Mouse (Mus musculus): ENCODE data around the gene Map4k4.

Gene Map4k4

GRCm38 (mm10) chr1:39900181-39901005 lies at the start of gene Map4k4:
Gene Map4k4, plus strand, starts transcription at chr1:39900913.
- DNase-seq (ENCODE audit: extremely low read depth, low read depth, low spot score): no peak

GRCm38 (mm10) chr1:39855949-39856348 lies 44.8 kb upstream of the Map4k4 start:
- no peak for DNase-seq (ENCODE audit: extremely low read depth, low read depth, low spot score)

GRCm38 (mm10) chr1:39856795-39857447 lies 43.8 kb upstream of the Map4k4 start:
- no peak for DNase-seq (ENCODE audit: extremely low read depth, low read depth, low spot score)

GRCm38 (mm10) chr1:39857448-39857820 lies 43.3 kb upstream of the Map4k4 start:
- DNase-seq (ENCODE audit: extremely low read depth, low read depth, low spot score): no peak

GRCm38 (mm10) chr1:39859213-39859612 lies 41.5 kb upstream of the Map4k4 start:
- no peak for DNase-seq (ENCODE audit: extremely low read depth, low read depth, low spot score)

GRCm38 (mm10) chr1:39866367-39867141 lies 34.2 kb upstream of the Map4k4 start:
- DNase-seq (ENCODE audit: extremely low read depth, low read depth, low spot score): no peak

GRCm38 (mm10) chr1:39867142-39867525 lies 33.6 kb upstream of the Map4k4 start:
- DNase-seq (ENCODE audit: extremely low read depth, low read depth, low spot score): no peak

- no peak for DNase-seq (ENCODE audit: extremely low read depth, low read depth, low spot score)
Measured at GRCm38 (mm10) chr1:39867966-39868593, 32.6 kb upstream of the Map4k4 start.

GRCm38 (mm10) chr1:39868825-39869571 lies 31.7 kb upstream of the Map4k4 start:
- DNase-seq (ENCODE audit: extremely low read depth, low read depth, low spot score): no peak

- no peak for DNase-seq (ENCODE audit: extremely low read depth, low read depth, low spot score)
Measured at GRCm38 (mm10) chr1:39869721-39870201, 31.0 kb upstream of the Map4k4 start.

- no peak for DNase-seq (ENCODE audit: extremely low read depth, low read depth, low spot score)
Measured at GRCm38 (mm10) chr1:39877981-39878380, 22.7 kb upstream of the Map4k4 start.

- no peak for DNase-seq (ENCODE audit: extremely low read depth, low read depth, low spot score)
Measured at GRCm38 (mm10) chr1:39882505-39882904, 18.2 kb upstream of the Map4k4 start.

- no peak for DNase-seq (ENCODE audit: extremely low read depth, low read depth, low spot score)
Measured at GRCm38 (mm10) chr1:39884803-39885515, 15.8 kb upstream of the Map4k4 start.

- DNase-seq (ENCODE audit: extremely low read depth, low read depth, low spot score): no peak
Measured at GRCm38 (mm10) chr1:39887997-39888396, 12.7 kb upstream of the Map4k4 start.

- no peak for DNase-seq (ENCODE audit: extremely low read depth, low read depth, low spot score)
Measured at GRCm38 (mm10) chr1:39889429-39889828, 11.3 kb upstream of the Map4k4 start.

- no peak for DNase-seq (ENCODE audit: extremely low read depth, low read depth, low spot score)
Measured at GRCm38 (mm10) chr1:39889973-39890372, 10.7 kb upstream of the Map4k4 start.

- no peak for DNase-seq (ENCODE audit: extremely low read depth, low read depth, low spot score)
Measured at GRCm38 (mm10) chr1:39893153-39893880, 7.4 kb upstream of the Map4k4 start.

- DNase-seq (ENCODE audit: extremely low read depth, low read depth, low spot score): no peak
Measured at GRCm38 (mm10) chr1:39895097-39895496, 5.6 kb upstream of the Map4k4 start.

GRCm38 (mm10) chr1:39895506-39895905 lies 5.2 kb upstream of the Map4k4 start:
- DNase-seq (ENCODE audit: extremely low read depth, low read depth, low spot score): no peak
